Mouse (Mus musculus) CD4-positive helper T cell, adult 2 months (primary cell): ENCODE results near the gene Ccdc80.

ENCODE experiments used
- DNase-seq: peaks from one replicate; pipeline ENCODE4 v3.0.0-alpha.2; 2012; ENCODE audit warnings: low read depth, missing footprints, low spot score

The Ccdc80 gene

DNA sequence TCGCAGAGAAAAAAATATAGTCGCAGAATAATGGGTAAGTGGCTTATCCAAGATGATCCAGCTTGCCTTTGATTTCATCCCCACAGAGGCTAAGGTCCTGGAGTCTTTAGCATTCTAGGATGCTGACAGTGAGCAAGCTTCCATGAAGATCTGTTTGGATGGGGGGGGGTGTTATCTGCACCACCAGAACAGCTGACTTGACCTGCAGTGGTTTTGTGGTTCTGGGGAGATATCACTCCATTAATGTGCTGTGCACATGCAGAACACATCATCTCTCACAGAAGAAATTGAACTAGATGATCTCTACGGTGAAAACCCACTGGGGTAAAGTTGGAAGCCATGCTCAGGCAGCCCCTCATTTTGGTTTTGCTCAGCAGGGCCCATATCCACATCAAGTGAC lies 24.0 kb downstream of the Ccdc80 start:
- DNase-seq = no peak

GRCm38 (mm10) chr16:45118760-45119159 lies 25.6 kb downstream of the Ccdc80 start:
- DNase-seq = no peak

- DNase-seq = no peak
Measured at GRCm38 (mm10) chr16:45120844-45121425, 27.7 kb downstream of the Ccdc80 start.

GRCm38 (mm10) chr16:45122571-45122970 lies 29.4 kb downstream of the Ccdc80 start:
- DNase-seq = no peak

DNA sequence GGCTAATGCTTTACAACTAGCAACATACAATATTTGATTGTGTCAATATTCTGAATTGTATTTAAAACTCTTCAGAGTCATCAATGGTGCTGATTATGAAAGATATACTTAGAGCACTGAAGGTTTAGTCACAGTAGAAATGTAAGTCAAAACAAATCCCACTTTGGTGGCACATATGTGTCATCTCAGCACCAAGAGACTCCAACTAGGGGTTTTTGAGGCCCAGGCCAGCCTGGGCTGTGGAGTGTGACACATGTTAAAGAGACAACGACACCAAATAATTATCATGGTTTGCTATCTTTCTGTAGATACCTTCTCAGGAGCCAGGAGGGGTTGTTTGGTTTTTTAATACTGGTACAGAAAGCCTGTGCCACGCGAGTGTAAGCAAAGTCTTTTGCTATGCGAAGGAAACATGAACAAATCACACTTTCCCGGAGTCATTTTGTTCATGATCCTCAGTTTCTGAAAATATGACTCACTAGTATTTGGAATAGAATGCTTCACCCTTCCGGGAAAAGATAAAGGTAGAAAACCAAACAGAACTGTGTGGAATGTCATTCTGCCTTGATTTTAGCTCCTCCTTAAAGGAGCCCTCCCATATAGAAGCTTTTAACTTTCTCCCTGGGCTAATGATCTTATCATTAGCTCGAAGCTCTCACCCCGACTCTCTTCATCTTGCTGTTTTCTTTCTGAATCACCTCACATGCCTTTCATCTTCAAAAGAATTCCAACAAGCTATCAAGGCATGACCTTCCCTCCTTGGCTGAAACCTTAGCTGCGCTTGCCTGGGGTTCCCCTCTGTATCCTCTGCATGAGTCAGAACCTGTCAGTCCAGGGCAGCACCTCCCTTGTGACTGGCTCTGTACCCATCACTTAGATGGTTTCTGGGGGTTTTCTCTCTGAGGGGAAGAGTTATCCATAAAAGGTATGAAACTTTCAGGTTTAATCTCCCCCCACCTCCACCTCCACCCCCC lies 31.3 kb downstream of the Ccdc80 start:
- peak; percentile 36 for DNase-seq

DNA sequence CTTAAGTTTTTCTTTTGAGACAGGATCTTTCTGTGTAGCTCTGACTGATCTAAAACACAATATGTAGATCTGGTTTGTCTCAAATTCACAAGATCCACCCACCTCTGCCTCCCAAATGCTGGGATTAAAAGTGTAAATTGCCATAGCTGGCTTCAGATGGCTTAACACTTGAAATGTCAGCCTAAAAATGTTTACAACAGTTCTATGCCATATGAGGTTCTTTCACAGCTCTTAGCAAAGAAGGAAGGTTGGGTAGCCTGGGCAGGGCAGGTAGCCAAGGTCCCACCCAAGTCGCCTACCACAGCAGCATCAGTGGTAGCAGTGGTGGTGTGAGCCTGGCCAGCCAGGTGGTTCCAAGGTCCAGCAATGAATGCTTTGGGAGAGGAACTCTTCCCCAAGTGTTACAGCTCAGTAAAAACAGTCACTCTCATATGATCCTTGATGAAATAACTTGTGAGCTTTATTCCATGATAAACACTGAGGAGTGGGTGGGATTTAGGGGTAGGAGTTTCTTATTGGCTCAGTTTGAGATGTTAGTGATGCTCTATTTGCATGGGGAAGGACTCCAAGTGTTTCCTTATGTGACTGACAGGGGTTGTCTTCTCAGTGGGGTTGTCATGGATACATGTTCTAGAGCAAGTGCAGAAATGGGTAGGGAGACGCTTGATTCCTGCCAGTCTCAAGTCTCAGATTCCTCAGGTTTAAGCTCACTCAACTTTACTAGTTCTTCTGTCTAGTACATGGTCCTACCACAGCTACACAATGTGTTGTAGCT lies 34.9 kb downstream of the Ccdc80 start:
- DNase-seq = no peak

- DNase-seq = peak; percentile 21
Measured at GRCm38 (mm10) chr16:45141711-45142110, 48.5 kb downstream of the Ccdc80 start.

DNA sequence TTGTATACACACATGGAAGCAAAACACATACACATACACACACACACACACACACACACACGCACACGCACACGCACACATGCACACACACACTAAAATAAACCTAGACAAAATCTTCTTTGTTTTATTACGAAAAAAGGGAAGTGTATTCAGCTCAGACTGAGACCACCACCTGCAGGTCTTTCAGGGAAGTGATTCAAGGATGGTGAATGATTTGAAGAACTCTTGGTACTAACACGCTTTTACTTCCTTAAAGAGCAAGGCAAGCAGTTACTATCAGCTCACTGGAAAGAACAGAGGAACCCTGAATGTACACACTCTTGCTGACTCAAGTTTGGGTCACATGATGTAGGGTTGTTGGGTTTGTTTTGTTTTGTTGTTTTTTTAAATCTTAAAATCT lies 49.4 kb downstream of the Ccdc80 start:
- DNase-seq = no peak

GRCm38 (mm10) chr16:45145119-45145518 lies 51.9 kb downstream of the Ccdc80 start:
- DNase-seq = no peak

DNA sequence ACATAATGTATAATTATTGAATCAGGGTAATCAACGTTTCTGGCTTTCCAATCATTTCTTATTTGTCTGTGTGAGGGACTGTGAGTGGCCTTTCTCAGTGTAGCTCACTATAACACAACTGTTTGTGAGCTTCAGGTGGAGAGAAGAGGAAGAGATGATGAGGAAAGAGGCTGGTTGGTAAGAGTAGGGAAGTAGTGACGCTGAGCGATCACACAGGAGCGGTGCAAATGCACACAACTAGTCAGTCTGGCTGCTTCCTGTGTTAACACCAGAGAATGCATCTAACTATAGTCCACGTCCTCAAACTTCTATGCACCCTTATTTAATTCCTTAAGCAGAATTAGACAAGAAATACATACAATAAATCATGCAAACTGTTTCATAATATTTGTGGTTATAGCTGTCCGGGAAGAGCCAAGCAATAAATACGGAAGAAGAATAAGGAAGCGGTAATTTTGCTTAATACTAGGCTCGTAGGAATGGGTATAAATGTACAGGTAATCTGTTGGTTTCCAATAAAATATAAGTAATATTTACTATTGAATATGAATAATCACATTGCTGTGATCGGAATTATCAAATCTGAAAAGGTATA lies 55.4 kb downstream of the Ccdc80 start:
- no peak for DNase-seq

- no peak for DNase-seq
Measured at GRCm38 (mm10) chr16:45154741-45155250, 61.6 kb downstream of the Ccdc80 start.

- DNase-seq = no peak
Measured at GRCm38 (mm10) chr16:45158136-45158521, 64.9 kb downstream of the Ccdc80 start.

DNA sequence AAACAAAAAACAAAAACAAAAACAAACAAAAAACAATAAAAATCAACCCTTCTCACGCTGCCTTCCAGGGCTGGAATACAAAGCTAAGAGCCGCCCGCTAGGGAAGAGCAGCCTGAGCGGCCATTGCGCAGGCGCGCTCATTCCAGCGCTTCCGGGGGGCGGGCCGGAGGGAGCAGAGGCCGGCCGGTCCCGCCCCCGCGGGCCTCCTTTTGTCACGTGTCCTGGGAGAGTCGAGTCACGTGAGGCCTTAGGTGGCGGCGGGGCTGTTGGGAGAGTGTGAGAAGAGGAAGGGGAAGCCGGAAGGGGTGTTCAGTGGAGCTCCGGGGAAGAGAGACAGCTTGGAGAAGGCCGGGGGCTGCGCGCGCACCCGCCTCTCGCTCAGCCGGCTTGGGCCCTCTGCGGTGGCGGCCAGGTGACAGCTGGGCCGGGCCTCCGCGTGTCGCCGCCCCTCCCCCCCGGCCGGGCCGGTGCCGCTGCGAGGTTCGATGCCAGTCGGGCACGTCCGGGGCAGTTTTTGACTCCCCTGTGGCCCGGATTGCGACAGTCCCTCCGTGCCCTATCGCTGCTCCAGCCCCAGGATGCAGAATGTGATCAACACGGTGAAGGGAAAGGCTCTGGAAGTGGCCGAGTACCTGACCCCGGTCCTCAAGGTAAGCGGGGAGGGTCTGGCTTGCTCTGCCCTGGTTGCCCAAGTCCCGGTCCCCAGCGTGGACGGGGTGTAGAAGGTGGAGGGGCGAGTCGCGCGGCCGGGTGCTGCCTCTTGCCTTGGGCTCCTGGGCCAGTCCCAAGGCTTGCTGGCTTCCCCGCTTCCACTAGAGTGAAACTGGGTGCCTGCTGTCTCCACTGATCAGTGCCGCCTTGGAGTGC lies 65.6 kb downstream of the Ccdc80 start, which contains the start of the genes Slc35a5 and Atg3:
Gene Slc35a5, minus strand, starts transcription at position 185 of the 867 bp plus-strand sequence.
Gene Atg3, plus strand, starts transcription at position 264 of the 867 bp plus-strand sequence.
- peak; percentile 99 for DNase-seq

GRCm38 (mm10) chr16:45159389-45159716 lies 66.2 kb downstream of the Ccdc80 start:
- no peak for DNase-seq
